Mouse (Mus musculus) brain, embryonic 14.5 days (tissue): Measurements from ENCODE around the gene Hmces.

Source experiments
- CTCF ChIP-seq: fragments of 200-500 bp; IDR thresholded peaks from 2 replicates; pipeline ENCODE4 v1.5.1; 2012; ENCODE audit warnings: inconsistent platforms, mild to moderate bottlenecking, moderate library complexity, borderline replicate concordance; ENCODE audit not compliant: insufficient read depth, insufficient read length; ENCODE audit errors: extremely low read depth
- POLR2A ChIP-seq: fragments of 200-500 bp; IDR thresholded peaks from 2 replicates; pipeline ENCODE4 v1.6.1; 2012; ENCODE audit warnings: mild to moderate bottlenecking, inconsistent platforms, borderline replicate concordance; ENCODE audit not compliant: poor library complexity, insufficient read depth, insufficient read length, severe bottlenecking; ENCODE audit errors: extremely low read depth

- TF ChIP-seq POLR2A (no peak), CTCF (no peak)
Measured at GRCm38 (mm10) chr6:87879628-87880027, 34.1 kb upstream of the Hmces start.
